8 mouse cellular contexts compared by ENCODE assay signal in genomic region chr17:12991635-12992358, GRCm38 (mm10). TPM values are rescaled to one million over a fixed set of nuclear protein-coding genes. Genes with fewer than 3 reads are reported as not detected.
DNase-seq lines count a peak whose midpoint lies in the region; ATAC-seq lines count a peak whose summit lies in the region.

No protein-coding gene starts in this region.

- intact Hi-C loops in left cerebral cortex, postnatal 25 days (cut with DNase I): loop anchor here (2.0 to 5.0 kb wide), 4 partner anchors 15 to 109 kb away; partner anchors contain the start of genes Acat2, Mrpl18, Sod2 and Tcp1

- H3K4me1 ChIP-seq in intestine, embryonic 15.5 days (replicated peaks): 0 out of 2 replicates have a peak, but pooled peaks cover 2% of the 10 kb centered on the region

- H3K27me3 ChIP-seq in intestine, embryonic 15.5 days (replicated peaks): no peaks in the 10 kb centered on the region

- 0 out of 2 replicates have a peak, but pooled peaks cover 4% of the 10 kb centered on the region for H3K36me3 ChIP-seq in intestine, embryonic 15.5 days

- H3K27ac ChIP-seq in intestine, embryonic 15.5 days: peak overlapping the region; percentile 100

- H3K4me2 ChIP-seq in intestine, embryonic 15.5 days (replicated peaks): peak overlapping the region; percentile 66

- WGBS in intestine, embryonic 15.5 days: under 1% methylated on average over 74 of the region's 84 CpGs

- peak overlapping the region; percentile 100 for H3K4me3 ChIP-seq in intestine, embryonic 15.5 days (replicated peaks)

- DNase-seq in adrenal gland, adult 18-20 months (ENCODE audit: low spot score in 2 of 2): peak; percentile 90 to 91
- peak; percentile 91 for DNase-seq in embryo, embryonic 11 days
- DNase-seq in gastrocnemius, postnatal 25 days: peak; percentile 93
- DNase-seq in left cerebral cortex, postnatal 25 days (ENCODE audit: low spot score in 2 of 2): peak; percentile 85 to 89
- DNase-seq in mesoderm, embryonic 11.5 days (ENCODE audit: low read depth, low spot score): peak; percentile 86
- DNase-seq in right cerebral cortex, postnatal 25 days: peak; percentile 88
- peak; percentile 84 to 85 for DNase-seq in urinary bladder, postnatal 36 days (ENCODE audit: low spot score in 2 of 2)

- no peaks in the 10 kb centered on the region for H3K9me3 ChIP-seq in intestine, embryonic 15.5 days

- ATAC-seq in intestine, embryonic 15.5 days: peak; percentile 96

- peak overlapping the region; percentile 100 for H3K9ac ChIP-seq in intestine, embryonic 15.5 days

RNA-seq across cellular contexts. Expression of gene Wtap, which starts 2.2 kb away (rescaled TPM):
- total RNA-seq in adrenal gland, adult 18-20 months (2021): 10 to 100 TPM; 55.4 to 55.6 TPM
- total RNA-seq in gastrocnemius, postnatal 25 days (2021): 10 to 100 TPM; 23.3 to 24.7 TPM
- polyA plus RNA-seq in intestine, embryonic 15.5 days (2015; fragmentation: Nextera tagmentation; extraction: Ambion mirVana): 109 and 120 TPM in 2 replicates
- 10 to 100 TPM; 50.9 to 53.6 TPM for total RNA-seq in left cerebral cortex, postnatal 25 days (2021)

RNA-seq across cellular contexts. Expression of gene Sod2, which starts 14.8 kb away (rescaled TPM):
- total RNA-seq in adrenal gland, adult 18-20 months (2021): 100 to 1,000 TPM; 428 to 588 TPM
- total RNA-seq in gastrocnemius, postnatal 25 days (2021): 100 to 1,000 TPM; 447 to 456 TPM
- 163 and 167 TPM in 2 replicates for polyA plus RNA-seq in intestine, embryonic 15.5 days (2015; fragmentation: Nextera tagmentation; extraction: Ambion mirVana)
- total RNA-seq in left cerebral cortex, postnatal 25 days (2021): 100 to 1,000 TPM; 267 to 275 TPM

RNA-seq across cellular contexts. Expression of gene Acat2, which starts 31.2 kb away (rescaled TPM):
- 100 to 1,000 TPM in 1 of 2 experiments, 10 to 100 TPM in 1; 78.2 to 190 TPM for total RNA-seq in adrenal gland, adult 18-20 months (2021)
- 1 to 10 TPM; 3.2 to 5.4 TPM for total RNA-seq in gastrocnemius, postnatal 25 days (2021)
- 230 and 240 TPM in 2 replicates for polyA plus RNA-seq in intestine, embryonic 15.5 days (2015; fragmentation: Nextera tagmentation; extraction: Ambion mirVana)
- 10 to 100 TPM; 59.1 to 60.8 TPM for total RNA-seq in left cerebral cortex, postnatal 25 days (2021)

RNA-seq across cellular contexts. Expression of gene Acat3, which starts 51.4 kb away (rescaled TPM):
- total RNA-seq in adrenal gland, adult 18-20 months (2021): 1 to 10 TPM in 1 of 2 experiments, under 1 TPM in 1; 0.86 to 1.4 TPM
- total RNA-seq in gastrocnemius, postnatal 25 days (2021): not detected
- polyA plus RNA-seq in intestine, embryonic 15.5 days (2015; fragmentation: Nextera tagmentation; extraction: Ambion mirVana): 0.88 and 1.6 TPM in 2 replicates
- 1 to 10 TPM; 2.6 to 3.9 TPM for total RNA-seq in left cerebral cortex, postnatal 25 days (2021)

Comparison
In these comparisons a context has a peak if more than half of its experiments do, and no peak if none do; other contexts are left out.
1. Peak in every context shown above with its lines: DNase-seq, ATAC-seq, H3K4me3 ChIP-seq and H3K27ac ChIP-seq.
2. RNA of gene Acat2, which starts 31.2 kb away (total RNA-seq): 78.2 to 190 TPM in adrenal gland, adult 18-20 months and 59.1 to 60.8 TPM in left cerebral cortex, postnatal 25 days; 3.2 to 5.4 TPM in gastrocnemius, postnatal 25 days; every median in the first group is over 4 times any median in the second.